Mouse (Mus musculus) CH12.LX (cell line): ENCODE measurements around the gene Gm11096. TPM values are rescaled to one million over a fixed set of nuclear protein-coding genes. Genes with fewer than 3 reads are reported as not detected.

Experiments
- DNase-seq: peaks from one replicate; pipeline ENCODE4 v3.0.0-alpha.2; 2013; ENCODE audit errors: extremely low read depth
- H3K27ac ChIP-seq: 2 replicates; pipeline ENCODE4 v1.5.1; 2012; ENCODE audit warnings: low read depth, mild to moderate bottlenecking, control low read depth, moderate library complexity; ENCODE audit not compliant: insufficient read depth
- H3K27me3 ChIP-seq: replicated peaks from 2 replicates; pipeline ENCODE3; 2012; ENCODE audit warnings: inconsistent platforms
- H3K36me3 ChIP-seq, 2 experiments: replicated peaks in 1 of 2; 2 replicates each; pipeline versions ENCODE3 to v1.6.1; 2012; ENCODE audit warnings: inconsistent platforms in 1 of 2, low read length in 1 of 2, mild to moderate bottlenecking in 1 of 2, mixed read lengths in 1 of 2, moderate library complexity in 1 of 2; ENCODE audit not compliant: control insufficient read depth in 1 of 2, insufficient read depth in 1 of 2
- H3K4me1 ChIP-seq, 2 experiments: 2 replicates each; pipeline ENCODE4 v1.6.1; 2012; ENCODE audit warnings: inconsistent platforms in 1 of 2, moderate library complexity in 1 of 2; ENCODE audit not compliant: insufficient read depth in 2 of 2, control insufficient read depth in 1 of 2
- H3K4me2 ChIP-seq: 2 replicates; pipeline ENCODE4 v1.6.1; 2012; ENCODE audit warnings: low read depth, mild to moderate bottlenecking, control low read depth; ENCODE audit not compliant: poor library complexity, insufficient read depth, severe bottlenecking
- H3K4me3 ChIP-seq, 3 experiments: fragments of 150-350 bp in 1 of 3; sonication (generic) in 1 of 3; replicated peaks in 1 of 3; 2 replicates each; pipeline versions ENCODE3 to v1.5.1; 2011 to 2012; ENCODE audit warnings: low read depth in 2 of 3, low read length in 2 of 3, mild to moderate bottlenecking in 2 of 3, moderate library complexity in 2 of 3, control low read depth in 1 of 3, improper control_type of control experiment in 1 of 3, inconsistent platforms in 1 of 3, mixed read lengths in 1 of 3; ENCODE audit not compliant: poor library complexity in 1 of 3
- H3K79me2 ChIP-seq: replicated peaks from 2 replicates; pipeline ENCODE4 v1.6.1; 2012; ENCODE audit warnings: mild to moderate bottlenecking, moderate library complexity; ENCODE audit not compliant: control insufficient read depth, poor library complexity, insufficient read depth, severe bottlenecking; ENCODE audit errors: extremely low read depth
- H3K9ac ChIP-seq: 2 replicates; pipeline ENCODE4 v1.6.1; 2012; ENCODE audit warnings: low read depth, mild to moderate bottlenecking, control low read depth, moderate library complexity; ENCODE audit not compliant: insufficient read depth
- H3K9me3 ChIP-seq: replicated peaks from 2 replicates; pipeline ENCODE3; 2012; ENCODE audit warnings: low read length, inconsistent platforms, mixed read lengths
- BHLHE40 ChIP-seq: IDR thresholded peaks from 2 replicates; pipeline ENCODE4 v1.6.1; 2011; ENCODE audit warnings: mild to moderate bottlenecking, low read depth, low read length, improper control_type of control experiment
- CHD2 ChIP-seq: IDR thresholded peaks from 2 replicates; pipeline ENCODE4 v1.6.1; 2011; ENCODE audit warnings: low read length, improper control_type of control experiment
- E2F4 ChIP-seq: IDR thresholded peaks from 2 replicates; pipeline ENCODE4 v1.6.1; 2011; ENCODE audit warnings: low read depth, low read length, improper control_type of control experiment; ENCODE audit not compliant: insufficient replicate concordance
- ELF1 ChIP-seq: IDR thresholded peaks from 2 replicates; pipeline ENCODE4 v1.6.1; 2014; ENCODE audit warnings: low read depth, mild to moderate bottlenecking, inconsistent platforms, low read length, improper control_type of control experiment
- ETS1 ChIP-seq: conservative IDR thresholded peaks from 2 replicates; pipeline ENCODE4 v1.6.1; 2012; ENCODE audit warnings: low read depth, mild to moderate bottlenecking, inconsistent platforms, low read length, improper control_type of control experiment, moderate library complexity
- GABPA ChIP-seq: IDR thresholded peaks from 2 replicates; pipeline ENCODE4 v1.6.1; 2012; ENCODE audit warnings: low read depth, low read length, improper control_type of control experiment, inconsistent platforms; ENCODE audit not compliant: insufficient replicate concordance
- IRF4 ChIP-seq: IDR thresholded peaks from 2 replicates; pipeline ENCODE4 v1.6.1; 2014; ENCODE audit warnings: low read depth, mild to moderate bottlenecking, inconsistent platforms, low read length, improper control_type of control experiment
- JUN ChIP-seq: IDR thresholded peaks from 2 replicates; pipeline ENCODE4 v1.6.1; 2011; ENCODE audit warnings: low read depth, mild to moderate bottlenecking, low read length, improper control_type of control experiment, moderate library complexity; ENCODE audit not compliant: insufficient read depth
- JUND ChIP-seq: conservative IDR thresholded peaks from 2 replicates; pipeline ENCODE4 v1.6.1; 2011; ENCODE audit warnings: low read depth, low read length, improper control_type of control experiment
- KAT2A ChIP-seq: IDR thresholded peaks from 2 replicates; pipeline ENCODE4 v1.6.1; 2012; ENCODE audit warnings: low read length, improper control_type of control experiment, inconsistent platforms; ENCODE audit not compliant: insufficient replicate concordance
- MAX ChIP-seq: IDR thresholded peaks from 2 replicates; pipeline ENCODE4 v1.6.1; 2011; ENCODE audit warnings: low read length, improper control_type of control experiment
- MEF2A ChIP-seq: IDR thresholded peaks from 2 replicates; pipeline ENCODE4 v1.6.1; 2014; ENCODE audit warnings: low read depth, mild to moderate bottlenecking, inconsistent platforms, low read length, improper control_type of control experiment, borderline replicate concordance
- NELFE ChIP-seq: IDR thresholded peaks from 2 replicates; pipeline ENCODE4 v1.6.1; 2011; ENCODE audit warnings: low read depth, low read length, improper control_type of control experiment
- PAX5 ChIP-seq: IDR thresholded peaks from 2 replicates; pipeline ENCODE4 v1.6.1; 2012; ENCODE audit warnings: low read length, inconsistent platforms, mixed read lengths
- SMC3 ChIP-seq: IDR thresholded peaks from 2 replicates; pipeline ENCODE4 v1.6.1; 2011; ENCODE audit warnings: low read depth, low read length, improper control_type of control experiment
- TBP ChIP-seq: conservative IDR thresholded peaks from 2 replicates; pipeline ENCODE4 v1.6.1; 2011; ENCODE audit warnings: low read depth, low read length, improper control_type of control experiment
- TCF12 ChIP-seq: IDR thresholded peaks from 2 replicates; pipeline ENCODE4 v1.6.1; 2014; ENCODE audit warnings: low read depth, mild to moderate bottlenecking, inconsistent platforms, low read length, improper control_type of control experiment
- UBTF ChIP-seq: IDR thresholded peaks from 2 replicates; pipeline ENCODE4 v1.6.1; 2012; ENCODE audit warnings: low read depth, mild to moderate bottlenecking, inconsistent platforms, low read length, improper control_type of control experiment, moderate library complexity
- ZMIZ1 ChIP-seq: IDR thresholded peaks from 2 replicates; pipeline ENCODE4 v1.6.1; 2012; ENCODE audit warnings: low read depth, mild to moderate bottlenecking, inconsistent platforms, low read length, improper control_type of control experiment
- dilution Hi-C: fragments of 300-500 bp; cut with MboI; formaldehyde crosslinking; loops from 2 replicates; pipeline ENCODE4 v1.14.3; 2020; ENCODE audit warnings: low sequenced_read_pairs; ENCODE audit not compliant: extremely low pct_unique_long_range_greater_than_20kb, extremely low pct_ligation_motif_present
- in situ Hi-C: fragments of 300-500 bp; cut with MboI; formaldehyde crosslinking; loops from 3 replicates; pipeline ENCODE4 v1.14.3; 2019; ENCODE audit warnings: low sequenced_read_pairs, low pct_ligation_motif_present, low pct_unique_long_range_greater_than_20kb, mixed read lengths
- polyA plus RNA-seq: library from polyadenylated mRNA; unstranded; fragments of >175 nt; gene quantifications from 2 replicates; pipeline ENCODE4 v1.2.1, GENCODE M21; 2012; ENCODE audit warnings: low read depth; ENCODE audit not compliant: insufficient read length
- total RNA-seq, 2 experiments: library from RNA; depleted of rRNA; stranded (reverse); fragments of 300-350 nt in 1 of 2; fragments of >200 nt in 1 of 2; gene quantifications; 2 replicates each; pipeline ENCODE4 v1.2.3; 2012 to 2014

Gm11096 gene
- not detected in 2 replicates for total RNA-seq (2012; rRNA removed)
- total RNA-seq (2014; rRNA removed), result not detected in 2 replicates
- polyA plus RNA-seq, result not detected in 2 replicates

GRCm38 (mm10) chr17:81441463-81441862 lies at the start of gene Gm11096:
Gm11096 (plus strand) TSS chr17:81441763.
- no peak for DNase-seq
- Histone ChIP-seq H3K4me3 (no peak within 1 kb of the TSS), H3K4me2 (no peak within 1 kb of the TSS), H3K79me2 (no peaks in the 10 kb centered on the region), H3K36me3 (no peaks in the 10 kb centered on the region), H3K9me3 (peaks cover 47% of the 10 kb centered on the region), H3K27ac (no peak within 1 kb of the TSS), H3K27me3 (no peaks in the 10 kb centered on the region), H3K9ac (no peak within 1 kb of the TSS), H3K4me1 (no peaks in the 10 kb centered on the region)
- dilution Hi-C loops (no loop called here), in situ Hi-C loops (no loop called here)
- TF ChIP-seq JUN (no peak), IRF4 (no peak), ZMIZ1 (no peak), TBP (no peak), BHLHE40 (no peak), PAX5 (no peak)

- no peak overlapping the region for H3K9ac ChIP-seq
- no peaks in the 10 kb centered on the region for H3K27me3 ChIP-seq
- H3K79me2 ChIP-seq, result no peaks in the 10 kb centered on the region
- no peak overlapping the region for H3K27ac ChIP-seq
- H3K9me3 ChIP-seq, result peaks cover 53% of the 10 kb centered on the region
- DNase-seq, result no peak
- TF ChIP-seq JUND, result no peak
- no peak for TF ChIP-seq TBP
- no peak for TF ChIP-seq TCF12
- no peak for TF ChIP-seq KAT2A
- no peak for TF ChIP-seq MEF2A
- TF ChIP-seq NELFE, result no peak
- no peak overlapping the region for H3K4me2 ChIP-seq
- no peaks in the 10 kb centered on the region for H3K36me3 ChIP-seq
- H3K4me3 ChIP-seq, result no peak overlapping the region
- no peaks in the 10 kb centered on the region for H3K4me1 ChIP-seq
- dilution Hi-C loops (no loop called here), in situ Hi-C loops (no loop called here)
These were observed 48.5 kb upstream of the Gm11096 start for GRCm38 (mm10) chr17:81393040-81393439.

GRCm38 (mm10) chr17:81394124-81394523 lies 47.4 kb upstream of the Gm11096 start:
- Histone ChIP-seq H3K36me3 (no peaks in the 10 kb centered on the region), H3K4me3 (no peak overlapping the region), H3K4me1 (no peaks in the 10 kb centered on the region), H3K4me2 (no peak overlapping the region), H3K27ac (no peak overlapping the region), H3K9ac (no peak overlapping the region), H3K27me3 (no peaks in the 10 kb centered on the region), H3K9me3 (peaks cover 49% of the 10 kb centered on the region), H3K79me2 (no peaks in the 10 kb centered on the region)
- TF ChIP-seq SMC3 (no peak), ELF1 (no peak), MAX (no peak), CHD2 (no peak), ETS1 (no peak), IRF4 (no peak), GABPA (no peak), UBTF (no peak), E2F4 (no peak)
- DNase-seq, result no peak
- in situ Hi-C loops, result no loop called here
- dilution Hi-C loops, result no loop called here
